Mouse (Mus musculus) erythroblast, embryonic 14.5 days (primary cell): ENCODE results near the gene Cpt1a.

Experiments
- GATA1 ChIP-seq: IDR thresholded peaks from 2 replicates; pipeline ENCODE4 v1.6.1; 2012; ENCODE audit warnings: low read length, inconsistent platforms, mixed read lengths
- TAL1 ChIP-seq: IDR thresholded peaks from 3 replicates; pipeline ENCODE4 v1.6.1; 2012; ENCODE audit warnings: low read length, inconsistent platforms, mixed read lengths

GRCm38 (mm10) chr19:3356516-3356915, 34.4 kb downstream of the Cpt1a start:
- TF ChIP-seq TAL1, result no peak
- no peak for TF ChIP-seq GATA1
